Mouse (Mus musculus): Measurements from ENCODE around the gene Mettl14. TPM values are rescaled to one million over a fixed set of nuclear protein-coding genes. Genes with fewer than 3 reads are reported as not detected.
"Not testable (repeated sequence)": the region's sequence is repeated elsewhere in the genome, so short reads cannot be mapped to it uniquely, and the experiment has no call there.

Gene Mettl14
- total RNA-seq, 1 experiment from 2014 or later, result 37.4 TPM

GRCm38 (mm10) chr3:123369161-123369560 lies 16.7 kb downstream of the Mettl14 start:
- ATAC-seq (replicated peaks; ENCODE audit: low read depth, poor library complexity, severe bottlenecking), result no peak

DNA sequence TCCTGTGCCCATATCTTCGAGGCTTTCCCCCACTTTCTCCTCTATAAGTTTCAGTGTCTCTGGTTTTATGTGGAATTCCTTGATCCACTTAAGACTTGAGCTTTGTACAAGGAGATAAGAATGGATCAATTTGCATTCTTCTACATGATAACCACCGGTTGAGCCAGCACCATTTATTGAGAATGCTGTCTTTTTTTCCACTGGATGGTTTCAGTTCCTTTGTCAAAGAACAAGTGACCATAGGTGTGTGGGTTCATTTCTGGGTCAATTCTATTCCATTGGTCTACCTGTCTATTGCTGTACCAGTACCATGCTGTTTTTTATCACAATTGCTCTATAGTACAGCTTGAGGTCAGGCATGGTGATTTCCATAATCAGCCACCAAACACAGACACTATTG lies 19.1 kb downstream of the Mettl14 start:
- not testable (repeated sequence) for ATAC-seq (replicated peaks; ENCODE audit: low read depth, poor library complexity, severe bottlenecking)

DNA sequence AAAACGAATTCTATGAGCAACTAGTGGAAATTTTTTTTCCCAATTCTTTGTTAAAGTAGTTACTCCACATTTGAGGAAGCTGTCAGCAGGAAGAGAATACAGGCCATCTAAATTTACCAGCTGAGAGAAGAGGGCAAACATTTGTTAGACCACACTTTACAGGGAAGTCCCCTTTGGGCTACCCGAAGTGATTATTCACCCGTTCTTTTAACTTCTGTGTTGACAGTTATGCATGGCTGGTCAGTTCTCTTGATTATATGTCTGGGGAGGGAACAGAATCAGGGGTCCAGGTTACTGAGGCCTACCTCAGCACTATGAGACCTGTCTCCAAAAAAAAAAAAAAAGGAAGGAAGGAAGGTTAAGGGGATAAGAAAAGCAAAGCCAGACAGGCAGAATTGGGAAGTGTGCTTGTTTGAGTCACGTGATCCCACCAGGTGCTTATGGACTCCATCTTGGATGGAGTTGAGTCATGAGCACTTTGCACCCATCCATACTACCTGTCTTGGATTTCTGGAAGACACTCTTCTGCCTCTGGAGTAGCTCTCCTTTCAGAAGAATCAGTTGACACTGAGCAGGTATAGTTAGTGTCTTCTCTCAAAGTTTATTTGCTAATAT lies 29.4 kb downstream of the Mettl14 start:
- no peak for ATAC-seq (replicated peaks; ENCODE audit: low read depth, poor library complexity, severe bottlenecking)

DNA sequence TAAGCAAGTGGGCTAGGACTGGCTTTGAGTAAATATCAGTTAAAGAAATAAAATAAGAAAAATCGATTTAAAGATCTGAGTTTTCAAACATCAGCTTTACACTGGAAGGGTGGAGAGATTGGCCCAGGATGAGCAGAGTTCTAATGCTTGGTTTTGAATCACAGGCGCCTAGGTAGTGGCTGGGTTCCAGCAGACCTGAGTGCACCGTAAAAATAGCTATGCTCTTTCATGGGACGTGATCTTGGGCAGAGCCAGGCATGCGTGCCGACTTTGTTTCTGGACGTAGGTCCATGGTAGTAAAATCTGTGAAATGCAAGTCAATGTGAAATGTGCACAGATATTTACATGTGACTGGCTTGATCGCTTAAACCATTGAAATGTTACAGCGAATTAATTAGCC lies 31.5 kb downstream of the Mettl14 start:
- no peak for ATAC-seq (replicated peaks; ENCODE audit: low read depth, poor library complexity, severe bottlenecking)

DNA sequence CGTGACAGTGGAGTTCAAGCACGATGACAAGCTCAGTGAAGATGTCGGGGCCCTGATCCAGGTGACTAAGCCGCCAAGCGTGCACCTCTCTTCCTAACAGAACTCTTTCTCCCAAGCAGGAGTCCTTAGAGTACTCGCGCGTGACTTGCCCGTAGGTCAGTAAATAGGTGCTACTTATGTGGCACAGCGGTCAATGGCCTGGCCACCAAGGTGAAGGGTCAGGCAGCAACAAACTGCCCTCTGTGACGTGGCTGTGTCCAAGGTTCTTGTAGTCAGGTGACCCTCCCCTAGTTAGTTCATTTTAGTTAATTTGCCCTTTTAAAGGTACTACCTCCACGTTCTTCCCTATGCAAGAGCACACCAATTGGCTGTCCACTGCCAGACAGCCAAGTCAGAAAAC lies 32.2 kb downstream of the Mettl14 start:
- no peak for ATAC-seq (replicated peaks; ENCODE audit: low read depth, poor library complexity, severe bottlenecking)

DNA sequence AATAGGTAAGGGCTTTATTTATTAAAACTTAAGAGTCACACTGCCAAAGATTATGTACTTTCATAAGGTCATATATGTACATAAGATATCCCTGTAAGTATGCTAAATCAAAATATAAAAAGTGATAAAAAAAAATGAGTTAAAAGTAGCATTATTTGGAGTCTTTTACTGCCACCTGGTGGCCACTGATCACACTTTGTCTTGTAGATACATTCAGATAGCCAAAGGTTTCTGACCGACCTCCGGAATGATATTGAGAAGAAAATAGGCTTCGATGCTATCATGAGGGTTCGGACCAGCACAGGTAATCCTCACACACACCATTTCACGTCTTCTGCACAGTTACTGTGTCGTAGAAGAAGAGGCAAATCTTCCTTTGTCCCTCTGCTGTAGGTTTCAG lies 32.7 kb downstream of the Mettl14 start:
- ATAC-seq (replicated peaks; ENCODE audit: low read depth, poor library complexity, severe bottlenecking), result peak; percentile 66

DNA sequence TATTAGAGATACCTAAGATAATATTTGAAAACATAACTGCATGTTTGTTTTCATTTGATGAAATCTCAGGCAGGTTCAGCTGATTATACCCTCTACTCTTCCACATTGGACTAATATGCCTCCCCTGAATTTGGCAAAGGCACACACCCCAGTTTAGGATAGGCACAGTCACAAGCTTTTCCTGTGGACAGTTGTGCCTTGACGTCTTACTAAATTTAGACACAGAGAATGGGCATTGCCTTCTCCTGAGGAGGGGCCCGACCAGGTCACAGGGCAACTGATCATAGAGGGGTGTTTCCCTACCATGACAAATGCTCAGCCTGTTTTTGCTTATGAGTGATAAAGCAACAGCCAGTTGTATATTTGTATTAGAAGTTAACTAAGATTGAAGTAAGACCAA lies 34.4 kb downstream of the Mettl14 start:
- no peak for ATAC-seq (replicated peaks; ENCODE audit: low read depth, poor library complexity, severe bottlenecking)

DNA sequence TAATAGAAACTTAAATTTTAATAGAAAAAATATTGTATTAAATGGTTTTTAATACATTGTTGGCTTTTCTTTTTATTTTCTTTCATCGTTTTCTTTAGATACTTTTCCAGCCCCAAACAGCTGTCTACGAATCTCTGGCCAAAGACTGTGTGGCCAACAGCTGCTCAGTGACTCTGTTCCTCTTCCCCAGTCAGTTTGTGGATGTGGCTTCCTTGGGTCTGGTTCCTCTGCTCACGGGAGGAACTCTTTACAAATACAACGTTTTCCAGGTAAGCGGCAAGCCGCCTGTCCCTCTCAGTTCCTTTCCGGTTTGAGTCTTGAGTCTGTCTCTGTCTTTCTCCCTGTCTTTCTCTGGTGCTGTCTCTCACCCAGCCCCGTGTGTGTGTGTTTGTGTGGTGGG lies 35.3 kb downstream of the Mettl14 start:
- ATAC-seq (replicated peaks; ENCODE audit: low read depth, poor library complexity, severe bottlenecking), result peak; percentile 48; the same call in 1 of the 2 replicates

DNA sequence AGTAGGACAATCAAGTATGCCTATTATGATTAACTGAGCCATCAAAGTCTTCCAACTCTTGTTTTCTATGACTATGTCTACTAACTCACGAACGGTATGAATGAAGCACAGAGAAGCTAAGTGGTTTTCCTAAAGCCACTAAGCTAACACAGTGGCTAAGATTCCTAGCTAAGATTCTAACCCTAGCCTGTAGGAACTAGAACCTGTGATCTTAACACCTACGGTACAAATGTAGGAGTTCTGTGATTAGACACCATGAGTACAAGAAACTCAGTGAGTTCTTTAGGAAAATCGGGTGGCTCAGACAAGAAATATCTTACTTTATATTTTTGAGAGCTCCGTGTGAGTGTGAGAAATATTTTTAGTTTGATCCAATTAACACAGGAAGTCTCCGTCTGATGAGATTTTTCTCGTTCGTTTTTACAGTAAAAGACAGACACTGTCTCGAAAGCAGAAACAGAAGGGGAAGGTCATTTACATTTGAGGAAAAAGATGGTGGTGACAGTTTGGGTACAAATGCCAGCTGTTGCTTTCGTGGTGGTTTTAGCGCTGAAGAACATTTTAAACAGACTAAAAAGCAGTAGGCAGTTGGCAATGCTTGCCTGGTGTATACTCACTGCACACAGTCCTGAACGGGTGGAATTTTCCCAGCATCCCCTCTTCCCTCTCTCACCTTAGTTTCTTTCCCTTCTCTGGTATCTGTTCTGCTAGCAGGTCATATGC lies 37.7 kb downstream of the Mettl14 start:
- no peak for ATAC-seq (replicated peaks; ENCODE audit: low read depth, poor library complexity, severe bottlenecking)

GRCm38 (mm10) chr3:123343690-123344089 lies 42.2 kb downstream of the Mettl14 start:
- ATAC-seq (replicated peaks; ENCODE audit: low read depth, poor library complexity, severe bottlenecking), result no peak

DNA sequence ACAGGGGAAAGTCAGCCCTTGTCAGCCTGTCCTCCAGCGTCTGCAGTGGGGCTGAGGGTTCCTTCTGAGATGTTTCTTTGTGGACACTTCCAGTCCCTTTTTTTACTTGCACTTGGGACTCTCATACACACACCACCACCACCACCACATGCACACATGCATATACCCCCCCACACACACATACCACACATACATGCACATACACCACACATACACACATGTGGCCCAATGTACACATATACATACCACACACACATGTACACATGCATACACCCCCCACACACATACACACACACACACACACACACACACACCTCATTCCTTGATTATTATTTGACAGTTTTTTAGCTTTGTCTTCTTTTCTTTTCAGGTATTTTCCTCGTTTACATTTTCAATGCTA lies 44.9 kb downstream of the Mettl14 start:
- ATAC-seq (replicated peaks; ENCODE audit: low read depth, poor library complexity, severe bottlenecking), result no peak

GRCm38 (mm10) chr3:123338666-123339195 lies 47.2 kb downstream of the Mettl14 start:
- no peak for ATAC-seq (replicated peaks; ENCODE audit: low read depth, poor library complexity, severe bottlenecking)

DNA sequence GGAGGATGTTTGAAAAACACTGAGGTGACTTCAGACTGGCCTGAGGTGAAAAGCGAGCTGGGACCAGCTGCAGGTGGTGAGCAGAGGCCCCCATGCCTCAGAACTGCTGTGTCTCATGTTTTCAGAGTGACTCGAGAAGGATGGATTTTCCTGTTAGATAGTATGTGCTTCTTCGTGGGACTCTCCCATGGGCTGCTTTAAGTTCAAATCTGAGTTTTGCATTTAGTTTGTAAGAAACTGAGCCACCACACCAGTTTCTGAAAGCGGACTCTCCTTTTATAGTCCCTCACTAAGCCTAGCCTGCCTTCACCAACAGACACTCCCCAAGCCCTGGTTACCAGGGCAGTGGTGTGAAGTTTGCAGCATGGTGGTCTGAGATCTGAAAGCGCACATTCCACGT lies 48.1 kb downstream of the Mettl14 start:
- ATAC-seq (replicated peaks; ENCODE audit: low read depth, poor library complexity, severe bottlenecking), result no peak

DNA sequence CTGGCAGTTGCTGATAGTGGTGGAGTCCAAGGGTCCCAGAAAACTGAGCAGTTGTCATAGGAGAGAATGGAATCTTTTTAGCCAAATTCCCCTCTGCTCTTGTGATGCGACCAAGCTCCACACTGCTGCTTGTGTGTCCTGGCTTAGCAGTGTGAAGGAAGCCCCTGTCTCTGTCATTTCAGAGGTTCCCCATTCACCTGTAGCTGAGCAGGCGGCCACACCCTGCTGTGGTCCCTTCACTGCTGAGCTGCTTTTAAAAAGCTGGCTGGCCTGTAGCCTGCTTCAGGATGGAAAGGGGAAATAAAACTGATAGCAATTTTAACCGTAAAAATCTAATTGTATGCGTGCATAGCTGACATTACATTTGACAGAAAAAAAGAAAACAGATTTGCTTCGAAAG lies 49.0 kb downstream of the Mettl14 start:
- peak; percentile 40 for ATAC-seq (replicated peaks; ENCODE audit: low read depth, poor library complexity, severe bottlenecking)

DNA sequence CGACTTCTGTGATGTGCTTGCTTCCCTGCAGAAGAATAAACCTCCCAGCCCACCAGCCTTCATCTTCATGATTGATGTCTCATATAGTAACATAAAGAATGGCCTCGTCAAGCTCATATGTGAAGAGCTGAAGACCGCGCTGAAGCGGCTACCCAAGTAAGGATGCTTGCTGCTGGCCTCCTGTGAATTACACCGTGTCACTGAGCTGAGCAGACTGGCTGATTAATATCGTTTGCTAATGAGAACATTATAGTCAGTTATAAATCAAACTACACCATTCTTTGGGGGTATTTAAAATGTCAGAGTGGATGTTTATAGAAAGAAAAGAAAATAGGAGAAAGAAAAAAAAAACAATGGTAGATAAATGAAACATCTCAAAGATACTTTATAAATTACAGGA lies 49.5 kb downstream of the Mettl14 start:
- ATAC-seq (replicated peaks; ENCODE audit: low read depth, poor library complexity, severe bottlenecking), result no peak

GRCm38 (mm10) chr3:123335480-123335879 lies 50.4 kb downstream of the Mettl14 start:
- ATAC-seq (replicated peaks; ENCODE audit: low read depth, poor library complexity, severe bottlenecking), result no peak

DNA sequence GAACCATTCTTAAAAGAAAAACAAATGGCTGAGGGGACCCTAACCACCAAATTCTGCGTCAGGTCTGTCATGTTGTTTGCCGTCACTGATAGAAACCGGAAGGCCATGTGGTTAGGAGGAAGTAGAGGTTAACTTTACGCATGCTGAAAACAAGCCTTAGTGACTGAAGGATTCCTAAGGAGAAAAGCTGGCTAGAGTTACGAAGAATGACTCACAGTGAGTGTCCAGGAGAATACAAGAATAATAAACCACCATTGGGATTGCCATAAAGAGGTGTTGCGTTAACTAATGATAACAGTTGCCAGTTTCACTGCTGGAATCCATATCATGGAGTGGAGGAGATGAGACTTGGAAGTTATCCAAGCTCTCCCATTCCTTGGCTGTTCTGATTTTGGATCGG lies 51.0 kb downstream of the Mettl14 start:
- ATAC-seq (replicated peaks; ENCODE audit: low read depth, poor library complexity, severe bottlenecking), result peak; percentile 43

DNA sequence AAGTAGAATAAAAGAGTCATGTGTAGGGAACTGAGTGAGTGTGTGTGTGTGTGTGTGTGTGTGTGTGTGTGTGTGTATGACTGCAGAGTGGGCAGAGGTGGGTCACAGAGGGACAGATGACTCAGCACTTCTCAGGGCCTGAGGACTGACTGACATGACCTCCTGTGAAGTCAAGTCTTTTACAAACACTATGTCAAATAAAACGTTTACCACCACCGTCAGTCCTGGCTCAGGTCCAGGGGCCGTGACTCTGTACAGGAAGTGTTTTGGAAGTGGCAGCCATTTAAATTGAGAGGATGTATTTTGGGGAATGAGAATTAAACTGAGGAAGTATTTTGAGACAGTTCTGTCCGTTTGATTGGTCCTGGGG lies 52.9 kb downstream of the Mettl14 start:
- ATAC-seq (replicated peaks; ENCODE audit: low read depth, poor library complexity, severe bottlenecking), result peak; percentile 71

DNA sequence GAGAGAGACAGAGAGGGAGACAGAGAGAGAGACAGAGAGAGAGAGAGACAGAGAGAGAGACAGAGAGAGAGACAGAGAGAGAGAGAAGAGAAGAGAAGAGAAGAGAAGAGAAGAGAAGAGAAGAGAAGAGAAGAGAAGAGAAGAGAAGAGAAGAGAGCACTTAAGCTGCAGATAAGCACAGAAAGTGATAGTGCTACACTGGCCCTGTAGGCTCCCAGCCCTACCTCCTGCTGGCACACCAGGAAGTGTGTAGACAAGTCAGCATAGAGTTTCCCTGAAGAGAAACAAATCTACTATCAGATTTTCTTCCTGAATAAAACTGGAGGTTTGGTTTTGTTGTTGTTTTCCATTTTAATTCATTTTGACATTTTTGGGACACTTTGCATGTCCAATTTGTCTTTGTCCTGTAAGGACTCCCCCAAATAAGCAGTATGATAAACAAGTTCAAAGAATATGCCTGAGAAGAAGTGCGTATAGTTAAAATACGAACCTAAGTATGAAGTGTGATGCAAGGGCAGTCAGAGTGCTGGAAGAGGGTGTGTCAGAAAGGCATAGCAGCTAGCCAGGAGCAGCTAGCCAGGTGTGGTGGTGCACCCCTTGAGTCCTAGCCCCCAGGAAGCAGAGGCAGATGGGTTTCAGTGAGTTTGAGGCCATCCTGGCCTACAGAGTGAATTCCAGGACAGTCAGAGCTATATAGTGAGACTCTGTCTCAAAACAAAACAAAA lies 53.4 kb downstream of the Mettl14 start:
- peak; percentile 20; the same call in 1 of the 2 replicates for ATAC-seq (replicated peaks; ENCODE audit: low read depth, poor library complexity, severe bottlenecking)

DNA sequence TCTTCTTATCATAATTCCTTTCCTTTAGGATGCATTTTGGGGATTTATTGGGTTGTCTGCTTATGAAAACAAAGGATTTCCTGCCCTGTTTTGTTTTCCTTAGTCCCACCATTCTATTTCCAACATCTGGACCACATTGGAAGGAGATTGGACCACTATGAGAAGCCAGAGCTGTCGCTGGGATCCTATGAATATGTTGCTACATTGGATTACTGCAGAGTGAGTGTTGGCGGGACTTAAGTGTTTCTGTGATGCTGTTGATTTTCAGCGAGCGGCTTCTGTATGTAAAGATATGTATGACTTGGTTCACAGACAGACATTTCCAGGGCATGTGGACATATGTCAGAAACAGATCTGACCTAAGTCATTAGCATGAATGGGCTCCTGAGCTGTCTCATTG lies 55.7 kb downstream of the Mettl14 start:
- ATAC-seq (replicated peaks; ENCODE audit: low read depth, poor library complexity, severe bottlenecking), result no peak

GRCm38 (mm10) chr3:123329251-123329650 lies 56.7 kb downstream of the Mettl14 start:
- no peak for ATAC-seq (replicated peaks; ENCODE audit: low read depth, poor library complexity, severe bottlenecking)

Data from common myeloid progenitor, adult 5-6 weeks (primary cell).